Mouse (Mus musculus) hindbrain, embryonic 13.5 days (tissue): ENCODE measurements around the gene Gm28043. TPM values are rescaled to one million over a fixed set of nuclear protein-coding genes. Genes with fewer than 3 reads are reported as not detected.

ENCODE experiments used
- ATAC-seq: fragments of 200-750 bp; cut with Nextera tagmentation; 2 replicates; pipeline ENCODE4 v1.8.0; 2017; ENCODE audit warnings: moderate TSS enrichment; ENCODE audit not compliant: low FRiP score
- H3K27ac ChIP-seq: fragments of 300-500 bp; sonication (generic); 2 replicates; pipeline ENCODE4 v1.5.1; 2015; ENCODE audit warnings: inconsistent platforms, mild to moderate bottlenecking, moderate library complexity
- H3K27me3 ChIP-seq: fragments of 300-500 bp; sonication (generic); 2 replicates; pipeline ENCODE4 v1.6.1; 2015; ENCODE audit warnings: mild to moderate bottlenecking, inconsistent platforms
- H3K36me3 ChIP-seq: fragments of 300-500 bp; sonication (generic); 2 replicates; pipeline ENCODE4 v1.6.1; 2015; ENCODE audit warnings: mild to moderate bottlenecking, inconsistent platforms
- H3K4me1 ChIP-seq: fragments of 300-500 bp; sonication (generic); replicated peaks from 2 replicates; pipeline ENCODE4 v1.6.1; 2015; ENCODE audit warnings: inconsistent platforms
- H3K4me2 ChIP-seq: fragments of 300-500 bp; sonication (generic); 2 replicates; pipeline ENCODE4 v1.6.1; 2015; ENCODE audit warnings: inconsistent platforms, mild to moderate bottlenecking, moderate library complexity
- H3K4me3 ChIP-seq: fragments of 300-500 bp; sonication (generic); 2 replicates; pipeline ENCODE4 v1.5.1; 2015; ENCODE audit warnings: mild to moderate bottlenecking, inconsistent platforms
- H3K9ac ChIP-seq: fragments of 300-500 bp; sonication (generic); 2 replicates; pipeline ENCODE4 v1.6.1; 2015; ENCODE audit warnings: mild to moderate bottlenecking, inconsistent platforms
- H3K9me3 ChIP-seq: fragments of 300-500 bp; sonication (generic); 2 replicates; pipeline ENCODE4 v1.6.1; 2016; ENCODE audit warnings: inconsistent platforms
- WGBS: fragments of 180-500 bp; shearing (Covaris S2); methylation state at CpG from one replicate; pipeline ENCODE4 v1.1.7; 2015; 5-methylcytosine and 5-hydroxymethylcytosine counted together
- polyA plus RNA-seq: library from polyadenylated mRNA; unstranded; fragments of >200 nt; fragmentation: Nextera tagmentation; extraction: Ambion mirVana; gene quantifications from 2 replicates; pipeline ENCODE4 v1.2.1, GENCODE M21; 2015

Gene Gm28043
- polyA plus RNA-seq, 1 experiment from 2014 or later: 2.9 TPM

DNA sequence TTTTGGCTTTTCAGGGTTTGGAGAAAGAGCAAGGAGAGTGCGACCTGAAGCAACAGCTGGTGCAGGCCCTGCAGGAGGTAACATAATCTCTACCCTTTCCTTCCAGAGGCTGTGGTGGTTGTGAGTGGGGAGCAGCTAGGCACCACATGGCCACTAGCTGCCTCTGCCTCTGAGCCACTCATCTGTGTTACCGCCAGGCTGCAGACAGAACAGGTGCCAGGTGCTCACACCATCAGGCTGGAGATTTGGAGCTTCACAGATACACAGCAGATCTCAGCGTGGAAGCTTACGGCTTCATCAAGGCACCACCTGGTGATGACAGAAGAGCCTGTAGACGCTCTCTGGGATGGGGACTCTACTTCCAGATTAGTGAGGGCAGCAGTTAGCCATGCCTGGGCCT lies 14.3 kb downstream of the Gm28043 start:
- ATAC-seq: no peak
- WGBS: 90% methylated on average over 5 of the region's 5 CpGs
- peaks cover 92% of the 10 kb centered on the region for H3K36me3 ChIP-seq

DNA sequence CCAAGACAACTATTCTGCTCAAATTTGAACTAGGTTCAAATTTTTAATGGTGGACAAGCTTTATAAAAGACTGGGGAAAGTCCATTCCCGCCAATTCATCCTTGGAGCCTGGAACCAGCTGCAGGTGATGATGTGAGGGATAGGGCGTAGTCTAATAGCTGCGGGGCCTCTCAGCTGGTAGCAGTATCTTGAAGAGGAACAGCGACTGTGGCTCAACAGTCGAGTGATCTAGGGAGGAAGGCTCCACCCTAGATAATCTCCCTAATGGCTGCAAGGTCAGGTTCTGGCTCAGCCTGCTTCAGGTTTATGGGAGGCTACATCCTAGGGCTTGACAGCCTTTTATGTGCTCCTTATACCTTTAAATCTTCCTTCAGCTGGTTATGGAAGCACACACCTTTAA lies 14.9 kb downstream of the Gm28043 start:
- Histone ChIP-seq H3K4me3 (no peak overlapping the region), H3K4me1 (no peaks in the 10 kb centered on the region), H3K9me3 (no peaks in the 10 kb centered on the region), H3K27me3 (no peaks in the 10 kb centered on the region), H3K9ac (no peak overlapping the region), H3K36me3 (peaks cover 92% of the 10 kb centered on the region), H3K27ac (no peak overlapping the region), H3K4me2 (no peak overlapping the region)
- WGBS: 91% methylated on average over 5 of the region's 5 CpGs
- no peak for ATAC-seq

More for the DNA sequence above, 14.3 kb downstream of the Gm28043 start:
- Histone ChIP-seq H3K9me3 (no peaks in the 10 kb centered on the region), H3K4me1 (no peaks in the 10 kb centered on the region), H3K4me2 (no peak overlapping the region), H3K4me3 (no peak overlapping the region), H3K27ac (no peak overlapping the region), H3K27me3 (no peaks in the 10 kb centered on the region), H3K9ac (no peak overlapping the region)

DNA sequence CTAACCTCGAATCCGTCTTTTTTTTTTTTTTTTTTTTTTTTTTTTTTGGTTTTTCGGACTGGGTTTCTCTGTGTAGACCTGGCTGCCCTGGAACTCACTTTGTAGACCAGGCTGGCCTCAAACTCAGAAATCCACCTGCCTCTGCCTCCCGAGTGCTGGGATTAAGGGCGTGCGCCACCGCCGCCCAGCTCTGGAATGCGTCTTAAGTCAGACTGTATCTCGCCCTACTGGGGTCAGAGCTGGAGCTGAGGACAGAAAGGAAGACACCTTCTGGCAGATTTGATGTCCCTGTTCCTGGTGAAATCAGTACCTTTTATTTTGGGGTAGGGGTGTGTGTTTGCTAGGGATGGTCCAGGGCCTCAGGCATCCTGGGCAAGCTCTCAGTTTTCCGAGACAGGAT lies 17.6 kb downstream of the Gm28043 start:
- 95% methylated on average over 11 of the region's 11 CpGs for WGBS
- H3K4me3 ChIP-seq: no peak overlapping the region
- H3K9ac ChIP-seq: no peak overlapping the region
- H3K27ac ChIP-seq: no peak overlapping the region
- H3K4me1 ChIP-seq: no peaks in the 10 kb centered on the region
- H3K27me3 ChIP-seq: no peaks in the 10 kb centered on the region
- H3K9me3 ChIP-seq: no peaks in the 10 kb centered on the region
- peaks cover 94% of the 10 kb centered on the region for H3K36me3 ChIP-seq
- H3K4me2 ChIP-seq: no peak overlapping the region
- ATAC-seq: no peak

DNA sequence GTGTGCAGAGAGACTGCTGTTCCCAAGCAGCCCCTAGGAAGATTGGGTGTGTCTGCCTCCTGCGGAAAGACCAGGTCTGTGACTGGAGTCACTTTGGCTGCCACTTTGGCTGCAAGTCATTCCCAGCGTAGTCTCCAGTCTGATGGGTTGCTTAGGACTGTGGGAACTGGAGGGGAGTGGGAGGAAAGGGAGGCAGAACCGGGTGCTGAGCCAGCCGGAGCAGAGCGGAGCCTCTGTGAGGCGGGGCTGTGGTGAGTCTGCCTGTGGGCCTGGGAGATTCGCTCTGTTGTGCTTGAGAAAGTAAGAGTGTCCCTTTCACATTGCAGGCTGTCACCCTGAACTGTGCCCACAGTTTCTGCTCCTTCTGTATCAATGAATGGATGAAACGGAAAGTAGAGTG lies 20.8 kb downstream of the Gm28043 start:
- no peak overlapping the region for H3K27ac ChIP-seq
- ATAC-seq: no peak
- 94% methylated on average over 8 of the region's 8 CpGs for WGBS
- no peak overlapping the region for H3K4me3 ChIP-seq
- peaks cover 93% of the 10 kb centered on the region for H3K36me3 ChIP-seq
- no peaks in the 10 kb centered on the region for H3K4me1 ChIP-seq
- no peak overlapping the region for H3K4me2 ChIP-seq
- H3K27me3 ChIP-seq: no peaks in the 10 kb centered on the region
- H3K9ac ChIP-seq: no peak overlapping the region
- H3K9me3 ChIP-seq: no peaks in the 10 kb centered on the region

DNA sequence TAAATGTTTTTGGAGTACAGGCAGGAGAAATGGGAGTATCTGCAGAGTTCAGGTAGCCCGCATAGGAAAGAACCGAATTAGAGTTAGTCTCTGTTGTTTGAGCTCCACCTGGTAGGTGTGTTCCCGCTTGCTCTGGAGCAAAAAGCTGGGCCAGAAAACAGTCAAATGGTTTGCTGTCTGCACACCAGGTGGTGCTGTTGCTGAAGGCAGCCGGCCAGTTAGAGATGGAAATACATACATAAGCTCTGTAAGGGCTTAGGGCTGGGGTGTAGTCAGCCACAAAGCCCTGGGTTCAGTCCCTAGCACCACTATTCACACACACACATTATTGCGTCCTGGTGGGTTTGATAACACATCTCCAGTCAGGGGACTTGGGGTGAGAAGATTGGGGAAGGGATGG lies 21.4 kb downstream of the Gm28043 start:
- 75% methylated on average over 5 of the region's 5 CpGs for WGBS
- peaks cover 93% of the 10 kb centered on the region for H3K36me3 ChIP-seq
- H3K9me3 ChIP-seq: no peaks in the 10 kb centered on the region
- H3K9ac ChIP-seq: no peak overlapping the region
- ATAC-seq: no peak
- no peak overlapping the region for H3K4me2 ChIP-seq
- H3K27ac ChIP-seq: no peak overlapping the region
- H3K4me3 ChIP-seq: no peak overlapping the region
- H3K4me1 ChIP-seq: no peaks in the 10 kb centered on the region
- H3K27me3 ChIP-seq: no peaks in the 10 kb centered on the region

DNA sequence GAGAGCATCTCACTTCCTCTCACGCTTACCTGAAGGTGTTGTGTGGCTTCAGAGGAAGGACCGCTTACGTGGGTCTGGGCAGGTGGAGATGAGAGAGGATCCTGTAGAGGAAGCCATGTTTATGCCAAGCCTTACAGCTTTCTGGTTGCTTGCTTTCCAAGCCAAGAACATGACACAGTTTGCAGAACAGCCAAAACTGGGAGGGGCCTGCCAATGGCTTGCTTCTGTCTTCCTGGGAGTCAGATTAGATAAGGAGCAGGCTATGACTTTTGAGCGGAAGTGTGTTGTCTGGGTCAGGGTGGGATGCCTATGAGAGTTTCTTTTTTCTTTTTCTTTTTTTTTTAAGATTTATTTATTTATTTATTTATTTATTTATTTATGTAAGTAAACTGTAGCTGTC lies 22.7 kb downstream of the Gm28043 start:
- Histone ChIP-seq H3K4me1 (no peaks in the 10 kb centered on the region), H3K27ac (no peak overlapping the region), H3K36me3 (peaks cover 95% of the 10 kb centered on the region), H3K9me3 (no peaks in the 10 kb centered on the region), H3K27me3 (no peaks in the 10 kb centered on the region), H3K4me3 (no peak overlapping the region), H3K4me2 (no peak overlapping the region), H3K9ac (no peak overlapping the region)
- WGBS: 98% methylated on average over 4 of the region's 4 CpGs
- no peak for ATAC-seq

DNA sequence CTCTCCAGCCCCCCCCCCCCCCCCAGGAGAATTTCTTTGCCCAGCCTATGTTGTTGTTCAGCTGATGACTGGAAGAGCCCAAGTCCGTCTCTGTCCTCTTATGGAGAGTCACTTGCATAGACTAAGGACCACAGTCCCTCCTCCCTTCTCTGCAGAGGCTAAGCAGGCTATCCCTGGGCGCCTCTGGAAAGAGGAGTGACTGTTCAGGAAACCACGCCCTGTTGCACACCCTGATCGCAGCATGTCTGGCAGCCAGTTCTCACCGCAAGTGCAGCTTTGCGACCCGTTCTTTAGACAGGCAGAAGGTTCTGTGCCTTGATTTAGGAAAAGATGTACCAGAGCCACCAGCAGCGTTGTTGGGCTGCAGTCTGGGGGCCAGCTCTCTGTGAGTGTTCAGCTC lies 23.2 kb downstream of the Gm28043 start:
- no peak overlapping the region for H3K9ac ChIP-seq
- 88% methylated on average over 8 of the region's 8 CpGs for WGBS
- no peak for ATAC-seq
- H3K27me3 ChIP-seq: no peaks in the 10 kb centered on the region
- no peak overlapping the region for H3K4me2 ChIP-seq
- H3K27ac ChIP-seq: no peak overlapping the region
- no peaks in the 10 kb centered on the region for H3K9me3 ChIP-seq
- H3K4me1 ChIP-seq: no peaks in the 10 kb centered on the region
- peaks cover 96% of the 10 kb centered on the region for H3K36me3 ChIP-seq
- no peak overlapping the region for H3K4me3 ChIP-seq

DNA sequence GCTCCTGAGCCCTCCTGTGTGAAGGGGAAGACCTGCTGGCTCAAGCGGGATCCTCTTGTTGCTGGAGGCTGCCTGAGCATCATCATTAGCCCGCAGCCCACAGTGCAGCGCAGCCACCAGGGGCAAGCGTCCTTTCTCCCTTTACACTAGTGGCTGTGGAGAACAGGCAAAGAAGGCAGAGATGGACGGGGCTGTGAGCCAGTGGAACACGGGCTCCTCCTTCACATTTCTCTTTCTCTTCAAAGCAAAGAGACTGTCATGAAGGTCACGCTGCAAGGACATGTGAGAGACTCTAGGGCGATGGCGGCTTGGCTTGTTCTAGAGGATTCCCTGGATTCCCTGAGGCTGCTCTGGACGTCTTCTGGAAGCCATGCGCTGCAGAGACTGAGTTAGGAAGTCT lies 26.3 kb downstream of the Gm28043 start:
- no peaks in the 10 kb centered on the region for H3K9me3 ChIP-seq
- no peak overlapping the region for H3K9ac ChIP-seq
- WGBS: 96% methylated on average over 11 of the region's 11 CpGs
- no peaks in the 10 kb centered on the region for H3K27me3 ChIP-seq
- H3K4me2 ChIP-seq: no peak overlapping the region
- H3K36me3 ChIP-seq: peaks cover 76% of the 10 kb centered on the region
- H3K4me3 ChIP-seq: no peak overlapping the region
- H3K4me1 ChIP-seq: peaks cover 4% of the 10 kb centered on the region; the same call in 1 of the 2 replicates
- ATAC-seq: no peak
- no peak overlapping the region for H3K27ac ChIP-seq

DNA sequence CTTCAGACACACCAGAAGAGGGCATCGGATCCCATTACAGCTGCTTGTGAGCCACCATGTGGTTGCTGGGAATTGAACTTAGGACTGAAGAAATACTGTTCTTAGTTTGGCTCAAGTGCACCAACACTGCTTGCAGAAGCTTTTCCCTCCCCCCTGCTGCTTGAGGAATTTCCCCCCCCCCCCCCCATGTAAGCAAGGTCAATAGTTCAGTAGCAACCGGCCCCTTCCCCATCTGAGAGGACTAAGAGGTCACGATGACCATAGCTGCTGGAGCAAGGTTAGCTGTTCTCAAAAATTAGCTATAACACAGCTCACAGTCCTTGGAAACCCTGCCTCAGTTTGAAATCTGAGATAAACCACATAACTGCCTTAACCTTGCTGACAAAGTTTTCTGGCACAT lies 27.5 kb downstream of the Gm28043 start:
- Histone ChIP-seq H3K4me3 (no peak overlapping the region), H3K9me3 (no peaks in the 10 kb centered on the region), H3K9ac (no peak overlapping the region), H3K4me1 (peaks cover 4% of the 10 kb centered on the region; the same call in 1 of the 2 replicates), H3K36me3 (peaks cover 72% of the 10 kb centered on the region), H3K4me2 (no peak overlapping the region), H3K27me3 (no peaks in the 10 kb centered on the region), H3K27ac (no peak overlapping the region)
- ATAC-seq: no peak
- 63% methylated on average over 3 of the region's 3 CpGs for WGBS

DNA sequence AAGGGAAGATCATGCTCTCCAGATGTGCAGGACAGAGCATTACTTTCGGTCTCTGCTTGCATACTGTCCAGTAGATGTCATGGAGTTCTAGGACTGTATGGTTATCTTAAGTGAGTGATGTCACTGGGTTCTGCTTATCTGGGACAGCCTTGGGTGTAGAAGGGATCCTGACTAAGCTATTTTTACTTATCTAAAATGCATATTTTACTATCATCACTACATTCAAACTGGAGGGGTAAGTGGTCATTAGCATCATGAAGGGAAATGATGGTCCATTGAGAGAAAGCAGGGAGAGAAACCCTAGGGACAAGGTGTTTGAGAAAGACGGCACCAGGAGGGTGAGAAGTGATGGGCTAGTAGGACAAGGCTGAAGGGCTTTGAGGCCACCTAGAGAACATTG lies 43.6 kb downstream of the Gm28043 start:
- no peak for ATAC-seq
- Histone ChIP-seq H3K27me3 (no peaks in the 10 kb centered on the region), H3K9me3 (no peaks in the 10 kb centered on the region), H3K4me2 (no peak overlapping the region), H3K27ac (no peak overlapping the region), H3K9ac (no peak overlapping the region), H3K36me3 (peaks cover 6% of the 10 kb centered on the region), H3K4me1 (peaks cover 10% of the 10 kb centered on the region), H3K4me3 (no peak overlapping the region)
- 82% methylated on average over 2 of the region's 2 CpGs for WGBS

DNA sequence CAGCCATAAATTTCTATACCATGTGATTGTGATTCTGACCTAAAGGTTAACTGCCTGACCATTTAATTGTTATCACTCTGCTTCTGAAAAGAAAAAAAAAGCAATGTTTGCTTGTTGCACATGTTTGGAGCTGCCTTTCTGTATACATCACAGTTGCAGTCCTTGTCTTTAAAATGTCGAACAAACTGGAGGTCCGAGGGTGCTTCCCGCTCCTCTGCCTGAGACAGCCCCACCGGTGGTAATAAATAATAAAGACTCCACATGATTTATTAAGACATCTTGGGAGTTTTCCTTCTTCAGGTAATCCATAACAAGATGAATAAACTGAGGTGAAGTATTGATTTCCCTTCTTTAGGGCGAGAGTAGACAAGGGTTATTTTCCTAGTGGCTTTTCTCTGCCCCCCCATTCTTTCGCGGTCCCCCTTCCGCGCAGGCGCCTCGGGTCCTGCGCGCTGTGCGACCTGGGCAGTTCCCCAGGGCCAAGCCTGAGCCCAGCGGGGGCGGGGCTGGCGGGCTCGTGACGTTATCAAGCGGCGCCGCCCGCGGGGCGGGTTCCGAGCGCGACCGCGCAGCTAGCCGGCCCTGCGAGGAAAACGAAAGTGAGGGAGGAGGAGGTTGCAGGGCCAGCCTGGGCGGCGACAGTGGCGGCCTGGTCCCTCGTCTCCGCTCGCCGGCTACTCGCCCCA lies 45.5 kb downstream of the Gm28043 start, which contains the start of gene Cmtr1:
Cmtr1 (plus strand) TSS at position 520 of the 686 bp plus-strand sequence.
- ATAC-seq: peak; percentile 96
- peak within 1 kb of the TSS; percentile 90 for H3K4me2 ChIP-seq
- H3K9ac ChIP-seq: peak within 1 kb of the TSS; percentile 96
- H3K36me3 ChIP-seq: peaks cover 21% of the 10 kb centered on the region
- under 1% methylated on average over 41 of the region's 41 CpGs for WGBS
- H3K4me3 ChIP-seq: peak within 1 kb of the TSS; percentile 82
- no peaks in the 10 kb centered on the region for H3K9me3 ChIP-seq
- H3K27me3 ChIP-seq: no peaks in the 10 kb centered on the region
- H3K27ac ChIP-seq: peak within 1 kb of the TSS; percentile 94
- peaks cover 10% of the 10 kb centered on the region for H3K4me1 ChIP-seq

DNA sequence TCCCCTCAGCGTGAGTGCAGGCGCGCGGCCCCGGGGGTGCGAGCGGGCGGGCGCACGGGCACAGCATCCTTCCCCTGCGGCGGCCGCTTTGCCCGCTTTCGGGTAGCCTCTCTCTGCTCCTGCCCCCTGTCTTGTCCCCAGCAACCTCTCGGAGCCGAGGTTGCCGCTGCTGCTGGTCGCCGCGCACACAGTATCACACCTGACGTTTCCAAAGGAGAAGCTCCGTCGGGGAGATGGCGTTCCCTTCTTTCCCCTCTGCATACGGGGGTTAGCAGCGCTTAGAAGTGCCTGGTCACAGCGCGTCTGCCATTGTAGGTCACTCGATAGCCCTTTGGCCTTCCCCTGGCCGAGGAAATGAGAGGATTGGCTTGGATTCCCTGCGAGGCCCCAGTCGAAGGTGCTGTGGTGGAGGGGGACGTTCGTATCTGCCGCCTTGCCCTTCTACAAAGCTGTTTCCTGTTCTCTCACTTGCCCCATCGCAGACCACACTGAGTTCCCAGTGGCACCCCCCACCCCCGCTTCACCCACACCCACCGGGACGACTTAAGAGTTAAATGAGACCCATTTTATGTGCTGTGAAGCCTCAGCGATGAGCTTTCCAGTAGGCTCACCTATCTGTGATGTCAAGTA lies 46.2 kb downstream of the Gm28043 start:
- H3K27ac ChIP-seq: peak overlapping the region; percentile 94
- under 1% methylated on average over 41 of the region's 41 CpGs for WGBS
- peak; percentile 84 for ATAC-seq

DNA sequence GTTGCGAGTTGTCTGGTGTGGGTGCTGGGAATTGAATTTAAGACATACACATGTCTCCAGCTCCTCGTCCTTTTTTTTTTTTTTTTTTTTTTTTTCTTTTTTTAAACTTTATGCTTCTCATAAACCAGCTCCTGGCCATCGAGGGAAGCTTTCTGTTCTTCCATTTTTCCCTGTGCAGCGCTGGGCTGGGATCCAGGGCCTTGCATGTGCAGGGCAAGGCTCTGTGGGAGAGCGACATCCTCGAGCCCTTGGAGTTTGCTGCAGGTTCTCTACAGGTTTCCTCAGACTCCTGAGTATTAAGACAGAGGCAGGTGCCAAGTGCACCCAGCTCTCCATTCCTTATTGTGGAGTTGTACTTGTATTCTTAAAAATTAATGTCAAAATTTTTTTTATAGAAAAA lies 47.5 kb downstream of the Gm28043 start:
- H3K27ac ChIP-seq: no peak overlapping the region
- no peak overlapping the region for H3K4me2 ChIP-seq
- 95% methylated on average over 6 of the region's 6 CpGs for WGBS
- H3K4me3 ChIP-seq: no peak overlapping the region
- H3K9ac ChIP-seq: no peak overlapping the region
- H3K9me3 ChIP-seq: no peaks in the 10 kb centered on the region
- peaks cover 28% of the 10 kb centered on the region for H3K36me3 ChIP-seq
- H3K4me1 ChIP-seq: peaks cover 10% of the 10 kb centered on the region
- H3K27me3 ChIP-seq: no peaks in the 10 kb centered on the region
- no peak for ATAC-seq

More for the DNA sequence above, 46.2 kb downstream of the Gm28043 start:
- H3K4me3 ChIP-seq: peak overlapping the region; percentile 82
- peaks cover 10% of the 10 kb centered on the region for H3K4me1 ChIP-seq
- no peaks in the 10 kb centered on the region for H3K27me3 ChIP-seq
- peak overlapping the region; percentile 96 for H3K9ac ChIP-seq
- H3K4me2 ChIP-seq: peak overlapping the region; percentile 90
- H3K9me3 ChIP-seq: no peaks in the 10 kb centered on the region
- peaks cover 22% of the 10 kb centered on the region for H3K36me3 ChIP-seq
